Mouse (Mus musculus) left cerebral cortex, postnatal 14 days (tissue): ENCODE measurements at regions not wholly inside any gene's neighbourhood (a gene's known extent, or its start where the extent isn't known, plus 50 kb on each side); places are given as distances from the start of the nearest gene placed in this dataset.
"Not testable (repeated sequence)": the region's sequence is repeated elsewhere in the genome, so short reads cannot be mapped to it uniquely, and the experiment has no call there.

Experiments
- DNase-seq, 2 experiments: peaks; one replicate each; pipeline ENCODE4 v3.0.0; 2021 to 2022; ENCODE audit warnings: low spot score in 2 of 2, mixed read lengths in 1 of 2
- intact Hi-C: fragments of 180-260 bp; cut with DNase I; formaldehyde crosslinking; loops from one replicate; pipeline ENCODE4 v1.15.1; 2025

GRCm38 (mm10) chr16:12696939-12697621, 412.4 kb upstream of the Ercc4 start:
- no peak for DNase-seq
- intact Hi-C loops, result no loop called here

- no peak for DNase-seq
- intact Hi-C loops, result no loop called here
Observed at GRCm38 (mm10) chr16:12699557-12699956, 409.9 kb upstream of the Ercc4 start.

GRCm38 (mm10) chr16:12700088-12700487, 409.4 kb upstream of the Ercc4 start:
- intact Hi-C loops, result no loop called here
- DNase-seq, result no peak

GRCm38 (mm10) chr16:12703818-12704590, 405.5 kb upstream of the Ercc4 start:
- no peak for DNase-seq
- intact Hi-C loops, result no loop called here

- no peak for DNase-seq
- intact Hi-C loops, result no loop called here
Observed at GRCm38 (mm10) chr16:12706907-12707306, 402.6 kb upstream of the Ercc4 start.

GRCm38 (mm10) chr16:12721368-12721767, 388.1 kb upstream of the Ercc4 start:
- intact Hi-C loops, DNase-seq: not testable (repeated sequence)

- intact Hi-C loops, result no loop called here
- no peak for DNase-seq
Observed at GRCm38 (mm10) chr16:12726043-12726442, 383.4 kb upstream of the Ercc4 start.

GRCm38 (mm10) chr16:12730167-12730730, 379.2 kb upstream of the Ercc4 start:
- DNase-seq, intact Hi-C loops: not testable (repeated sequence)

GRCm38 (mm10) chr16:12731588-12731987, 377.9 kb upstream of the Ercc4 start:
- DNase-seq, result no peak
- intact Hi-C loops, result no loop called here

- intact Hi-C loops, result no loop called here
- DNase-seq, result no peak
Observed at GRCm38 (mm10) chr16:12742472-12742871, 367.0 kb upstream of the Ercc4 start.

- intact Hi-C loops, result no loop called here
- no peak for DNase-seq
Observed at GRCm38 (mm10) chr16:12753181-12753580, 356.3 kb upstream of the Ercc4 start.

- intact Hi-C loops, result no loop called here
- no peak for DNase-seq
Observed at GRCm38 (mm10) chr16:12754361-12754760, 355.1 kb upstream of the Ercc4 start.

GRCm38 (mm10) chr16:12758594-12758993, 350.9 kb upstream of the Ercc4 start:
- intact Hi-C loops, result no loop called here

GRCm38 (mm10) chr16:12764166-12764565, 345.3 kb upstream of the Ercc4 start:
- intact Hi-C loops, result no loop called here
- DNase-seq, result no peak

More at GRCm38 (mm10) chr16:12758594-12758993, 350.9 kb upstream of the Ercc4 start:
- no peak for DNase-seq

- DNase-seq, result peak; percentile 46 to 66
- intact Hi-C loops, result no loop called here
Observed at GRCm38 (mm10) chr16:12764608-12765007, 344.9 kb upstream of the Ercc4 start.

GRCm38 (mm10) chr16:12766846-12767245, 342.6 kb upstream of the Ercc4 start:
- intact Hi-C loops, result no loop called here
- no peak for DNase-seq

GRCm38 (mm10) chr16:12768161-12768895, 341.2 kb upstream of the Ercc4 start:
- DNase-seq, result no peak
- intact Hi-C loops, result no loop called here

- intact Hi-C loops, result no loop called here
- no peak for DNase-seq
Observed at GRCm38 (mm10) chr16:12770482-12770881, 339.0 kb upstream of the Ercc4 start.

- no peak for DNase-seq
- intact Hi-C loops, result no loop called here
Observed at GRCm38 (mm10) chr16:12772535-12772934, 336.9 kb upstream of the Ercc4 start.

- intact Hi-C loops, result no loop called here
- no peak for DNase-seq
Observed at GRCm38 (mm10) chr16:12775876-12776275, 333.6 kb upstream of the Ercc4 start.
